Mouse (Mus musculus) cerebellum, adult (tissue): Measurements from ENCODE around the gene Iffo1.
A peak's percentile ranks its signal among the peaks of the same experiment; 100 is the strongest.

Experiments used
- ATAC-seq: cut with Nextera tagmentation; 2 replicates; pipeline ENCODE4 v1.9.2; 2017; ENCODE audit warnings: mild to moderate bottlenecking, moderate library complexity, mixed read lengths; ENCODE audit not compliant: insufficient number of reproducible peaks, low FRiP score, low TSS enrichment

Gene Iffo1

DNA sequence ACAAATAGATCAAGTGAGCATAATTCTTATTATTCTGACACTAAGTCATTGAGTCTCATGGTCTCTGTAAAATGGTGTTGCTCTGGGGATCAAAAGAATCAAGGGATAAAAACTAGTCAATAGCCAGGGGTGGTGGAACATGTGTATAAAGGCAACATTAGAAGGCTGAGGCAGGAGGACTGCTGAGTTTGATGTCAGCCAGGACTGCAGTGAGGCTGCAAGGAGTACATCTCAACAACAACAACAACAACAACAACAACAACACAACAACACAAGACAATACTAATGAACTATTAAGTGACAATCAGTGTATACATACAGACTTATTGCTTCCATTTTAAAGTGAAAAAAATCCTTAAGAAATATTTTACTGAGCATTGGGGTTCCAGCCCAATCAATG lies 45.8 kb downstream of the Iffo1 start:
- no peak for ATAC-seq

GRCm38 (mm10) chr6:125191332-125192015 lies 46.4 kb downstream of the Iffo1 start, which contains the start of the genes Ncapd2 and Mrpl51:
TSS of gene Ncapd2 (minus strand) at chr6:125191701.
TSS of gene Mrpl51 (plus strand) at chr6:125191801.
- ATAC-seq, result peak; percentile 94

DNA sequence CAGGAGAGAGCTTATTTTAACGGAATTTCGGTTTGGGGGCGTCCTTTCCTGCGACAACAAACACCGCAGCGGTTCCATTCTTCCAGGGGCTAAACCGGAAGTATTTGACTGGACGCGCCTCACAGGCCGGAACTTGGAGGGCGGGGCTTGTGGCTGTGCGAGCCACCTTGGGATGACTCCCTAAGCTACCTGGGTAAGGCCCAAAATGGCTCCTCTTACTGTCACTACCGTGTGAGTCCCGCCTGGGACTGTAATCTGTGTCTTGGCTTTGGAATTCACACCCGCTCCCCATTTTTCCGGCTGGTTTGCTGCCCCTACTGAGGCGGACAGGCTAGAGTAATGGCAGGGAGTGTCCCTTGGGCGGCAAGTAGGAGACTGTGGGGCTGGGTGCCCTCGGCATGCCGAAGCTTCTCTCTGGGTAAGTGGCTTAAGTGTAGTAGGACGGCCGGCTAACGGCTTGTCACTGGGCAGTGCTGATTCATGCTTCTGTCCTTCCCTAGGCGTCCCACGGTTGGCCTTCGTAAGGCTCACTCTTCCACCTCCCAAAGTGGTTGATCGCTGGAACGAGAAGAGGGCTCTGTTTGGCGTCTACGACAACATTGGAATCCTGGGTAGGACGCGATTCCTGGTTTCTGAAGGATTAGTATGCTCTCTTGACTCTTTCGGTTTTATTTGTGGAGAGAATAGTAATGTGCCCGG lies 47.1 kb downstream of the Iffo1 start:
- ATAC-seq, result peak; percentile 90

DNA sequence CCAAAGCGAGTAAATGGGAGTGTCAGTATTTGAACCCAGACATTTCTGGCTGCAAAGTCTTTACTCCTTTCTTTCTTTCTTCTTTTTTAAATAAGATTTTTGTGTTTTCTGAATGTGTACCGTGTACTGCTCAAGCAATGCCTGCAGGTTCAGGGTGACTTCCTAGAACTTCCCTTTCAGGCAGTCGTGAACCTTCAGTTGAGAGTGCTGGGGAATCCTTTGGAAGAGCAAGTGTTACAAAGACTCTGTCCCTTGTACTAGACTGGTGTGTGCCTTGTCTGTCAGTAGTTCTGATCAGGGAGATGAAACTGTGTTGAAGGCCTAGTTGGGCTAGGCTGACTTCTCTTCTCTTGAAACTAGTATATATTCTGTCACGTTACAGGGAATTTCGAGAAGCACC lies 47.8 kb downstream of the Iffo1 start:
- ATAC-seq, result no peak

GRCm38 (mm10) chr6:125193390-125193789 lies 48.3 kb downstream of the Iffo1 start:
- ATAC-seq, result no peak

GRCm38 (mm10) chr6:125195541-125196075 lies 50.6 kb downstream of the Iffo1 start:
- ATAC-seq, result no peak

- no peak for ATAC-seq
Observed at GRCm38 (mm10) chr6:125196301-125196700, 51.3 kb downstream of the Iffo1 start.

GRCm38 (mm10) chr6:125197166-125197565 lies 52.1 kb downstream of the Iffo1 start:
- ATAC-seq, result no peak

DNA sequence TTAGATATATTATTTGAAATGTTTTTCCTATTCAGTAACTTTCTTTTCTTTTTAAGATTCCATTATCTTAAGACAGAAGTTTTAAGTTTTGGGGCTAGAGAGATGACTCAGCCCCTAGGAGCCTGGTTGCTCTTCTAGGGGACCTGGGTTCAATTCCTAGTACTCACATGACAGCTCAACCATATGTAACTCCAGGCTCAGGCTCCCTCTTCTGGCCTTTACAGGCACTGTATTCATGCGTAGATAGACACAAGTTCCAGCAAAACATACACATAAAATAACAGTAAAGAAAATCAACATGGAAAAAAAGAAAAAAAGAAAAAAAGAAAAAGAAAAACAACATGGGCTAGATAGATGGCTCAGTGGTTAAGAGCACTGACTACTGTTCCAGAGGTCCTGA lies 65.4 kb downstream of the Iffo1 start:
- ATAC-seq, result no peak
